Mouse (Mus musculus) 3134 (cell line): ENCODE data around the gene Cstb.

Experiments used
- DNase-seq: peaks from one replicate; pipeline ENCODE4 v3.0.0-alpha.2; 2011; ENCODE audit warnings: low spot score; ENCODE audit not compliant: insufficient read length; ENCODE audit errors: extremely low read depth

Cstb gene

GRCm38 (mm10) chr10:78425181-78426041, at the start of gene Cstb:
Gene Cstb, plus strand, starts transcription at chr10:78425669.
- DNase-seq: peak; percentile 87

GRCm38 (mm10) chr10:78378516-78378915, 47.0 kb upstream of the Cstb start:
- no peak for DNase-seq

- DNase-seq: no peak
Observed at GRCm38 (mm10) chr10:78383567-78383966, 41.9 kb upstream of the Cstb start.

- DNase-seq: no peak
Observed at GRCm38 (mm10) chr10:78385520-78385919, 39.9 kb upstream of the Cstb start.

GRCm38 (mm10) chr10:78388216-78388980, 37.1 kb upstream of the Cstb start:
- DNase-seq: no peak

- DNase-seq: no peak
Observed at GRCm38 (mm10) chr10:78390982-78391470, 34.4 kb upstream of the Cstb start.

GRCm38 (mm10) chr10:78392072-78392471, 33.4 kb upstream of the Cstb start:
- DNase-seq: peak; percentile 59

- DNase-seq: no peak
Observed at GRCm38 (mm10) chr10:78395377-78395776, 30.1 kb upstream of the Cstb start.

GRCm38 (mm10) chr10:78395819-78396624, 29.4 kb upstream of the Cstb start:
- DNase-seq: peak; percentile 42

GRCm38 (mm10) chr10:78396625-78396885, 28.9 kb upstream of the Cstb start:
- DNase-seq: no peak

GRCm38 (mm10) chr10:78399090-78399657, 26.3 kb upstream of the Cstb start:
- no peak for DNase-seq

- no peak for DNase-seq
Observed at GRCm38 (mm10) chr10:78401127-78401526, 24.3 kb upstream of the Cstb start.

GRCm38 (mm10) chr10:78402301-78402922, 23.1 kb upstream of the Cstb start:
- DNase-seq: no peak

- DNase-seq: no peak
Observed at GRCm38 (mm10) chr10:78406152-78406551, 19.3 kb upstream of the Cstb start.

- no peak for DNase-seq
Observed at GRCm38 (mm10) chr10:78407132-78407531, 18.3 kb upstream of the Cstb start.

GRCm38 (mm10) chr10:78409035-78409788, 16.3 kb upstream of the Cstb start:
- peak; percentile 37 for DNase-seq

GRCm38 (mm10) chr10:78411851-78412250, 13.6 kb upstream of the Cstb start:
- no peak for DNase-seq

GRCm38 (mm10) chr10:78412319-78413151, 12.9 kb upstream of the Cstb start, which contains the start of gene Rrp1:
Gene Rrp1, minus strand, starts transcription at chr10:78413043.
- peak; percentile 90 for DNase-seq

GRCm38 (mm10) chr10:78413152-78413520, 12.3 kb upstream of the Cstb start:
- DNase-seq: no peak
